Mouse (Mus musculus): Measurements from ENCODE around the gene Olfr652. TPM values are rescaled to one million over a fixed set of nuclear protein-coding genes. Genes with fewer than 3 reads are reported as not detected.

Olfr652 gene
- total RNA-seq (2021): not detected
- long read RNA-seq, experiment 1: 0 reads
- long read RNA-seq, experiment 2: 0 reads

- no peak for DNase-seq
Measured at GRCm38 (mm10) chr7:104560601-104561000, at the start of gene Olfr652. Olfr652 (plus strand) TSS chr7:104560901.

- no peak for DNase-seq
Measured at GRCm38 (mm10) chr7:104549833-104550232, 10.9 kb upstream of the Olfr652 start, which contains the start of gene Olfr651. Olfr651 (plus strand) TSS chr7:104550133.

GRCm38 (mm10) chr7:104552700-104553099 lies 8.0 kb upstream of the Olfr652 start:
- DNase-seq: no peak

- DNase-seq: no peak
Measured at GRCm38 (mm10) chr7:104577014-104577413, 16.3 kb downstream of the Olfr652 start, which contains the start of gene Olfr653. Olfr653 (plus strand) TSS chr7:104577314.

- no peak for DNase-seq
Measured at GRCm38 (mm10) chr7:104580846-104581245, 20.1 kb downstream of the Olfr652 start.

- no peak for DNase-seq
Measured at GRCm38 (mm10) chr7:104581429-104581828, 20.7 kb downstream of the Olfr652 start.

- no peak for DNase-seq
Measured at GRCm38 (mm10) chr7:104586725-104587124, 26.0 kb downstream of the Olfr652 start, which contains the start of gene Olfr654. Olfr654 (plus strand) TSS chr7:104587025.

GRCm38 (mm10) chr7:104588274-104588673 lies 27.6 kb downstream of the Olfr652 start:
- DNase-seq: no peak

GRCm38 (mm10) chr7:104601679-104602078 lies 41.0 kb downstream of the Olfr652 start, which contains the start of gene Olfr655:
Olfr655 (minus strand) TSS chr7:104601779.
- no peak for DNase-seq

- peak; percentile 8 for DNase-seq
Measured at GRCm38 (mm10) chr7:104603173-104603572, 42.5 kb downstream of the Olfr652 start.

- no peak for DNase-seq
Measured at GRCm38 (mm10) chr7:104604727-104605126, 44.0 kb downstream of the Olfr652 start.

GRCm38 (mm10) chr7:104613655-104614054 lies 53.0 kb downstream of the Olfr652 start, which contains the start of gene Olfr656:
Olfr656 (plus strand) TSS chr7:104613955.
- no peak for DNase-seq

Other genes with a start within 250 kb of the Olfr652 start
- 1 to 10 TPM; 3.9 to 4.8 TPM for gene Trim12a, start 245.4 kb upstream of the Olfr652 start, total RNA-seq (2021)
- under 1 TPM in 1 of 2 experiments, not detected in 1; 0.23 TPM for gene Trim34b, start 231.4 kb upstream of the Olfr652 start, total RNA-seq (2021)
- 1 to 10 TPM; 2.1 to 2.6 TPM for gene Trim12c, start 207.5 kb upstream of the Olfr652 start, total RNA-seq (2021)
- not detected for gene Trim30b, start 191.0 kb upstream of the Olfr652 start, total RNA-seq (2021)
- not detected for gene Trim30c, start 160.1 kb upstream of the Olfr652 start, total RNA-seq (2021)
- gene Trim30a, start 95.7 kb upstream of the Olfr652 start, total RNA-seq (2021): 1 to 10 TPM in 1 of 2 experiments, under 1 TPM in 1; 0.82 to 1.3 TPM
- under 1 TPM; 0.38 to 0.90 TPM for gene Trim30d, start 53.1 kb upstream of the Olfr652 start, total RNA-seq (2021)
- gene Olfr651, start 10.8 kb upstream of the Olfr652 start, total RNA-seq (2021): not detected
- not detected for gene Olfr653, start 16.4 kb downstream of the Olfr652 start, total RNA-seq (2021)
- not detected for gene Olfr654, start 26.1 kb downstream of the Olfr652 start, total RNA-seq (2021)
- gene Olfr655, start 40.9 kb downstream of the Olfr652 start, total RNA-seq (2021): not detected
- not detected for gene Olfr656, start 53.1 kb downstream of the Olfr652 start, total RNA-seq (2021)
- gene Olfr657, start 63.9 kb downstream of the Olfr652 start, total RNA-seq (2021): not detected
- not detected for gene Olfr658, start 86.4 kb downstream of the Olfr652 start, total RNA-seq (2021)
- not detected for gene Olfr659, start 105.9 kb downstream of the Olfr652 start, total RNA-seq (2021)
- not detected for gene Olfr661, start 125.6 kb downstream of the Olfr652 start, total RNA-seq (2021)
- gene Usp17le, start 216.6 kb downstream of the Olfr652 start, total RNA-seq (2021): not detected

All from gastrocnemius, postnatal 10 days (tissue).